Mouse (Mus musculus): ENCODE data around the gene Slco6d1. TPM values are rescaled to one million over a fixed set of nuclear protein-coding genes. Genes with fewer than 3 reads are reported as not detected.
"Not testable (repeated sequence)": the region's sequence is repeated elsewhere in the genome, so short reads cannot be mapped to it uniquely, and the experiment has no call there.

Slco6d1 gene
- not detected in 2 replicates for polyA plus RNA-seq (2015; fragmentation: Nextera tagmentation; extraction: Ambion mirVana)

DNA sequence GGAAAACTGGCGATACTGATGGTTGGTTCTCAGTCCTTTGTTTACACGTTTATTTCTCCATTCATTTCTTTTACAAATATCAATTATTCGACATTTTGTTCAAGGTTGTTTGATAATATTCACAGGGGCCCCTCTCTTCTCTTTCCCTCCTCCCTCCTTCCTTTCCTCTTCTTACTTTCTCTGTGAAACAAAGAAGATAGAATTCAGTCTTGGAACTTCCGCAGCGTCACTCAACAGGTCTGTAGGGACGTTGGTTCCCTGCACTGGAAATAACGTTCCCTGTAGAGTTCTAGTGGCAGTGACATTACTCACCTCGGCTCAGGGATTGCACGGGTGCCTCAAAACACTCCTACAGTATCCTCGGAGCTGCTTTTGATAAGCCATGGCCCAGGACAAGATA is at the start of gene Slco6d1:
Gene Slco6d1, plus strand, starts transcription at position 301 of the 400 bp plus-strand sequence.
- no peaks in the 10 kb centered on the region for H3K36me3 ChIP-seq
- ATAC-seq (ENCODE audit: insufficient number of reproducible peaks, low FRiP score, low TSS enrichment, low read depth) = no peak
- no peak within 1 kb of the TSS for H3K27ac ChIP-seq
- H3K27me3 ChIP-seq = no peaks in the 10 kb centered on the region
- no peaks in the 10 kb centered on the region for H3K9me3 ChIP-seq
- no peak within 1 kb of the TSS for H3K9ac ChIP-seq
- no peaks in the 10 kb centered on the region for H3K4me1 ChIP-seq
- 89% methylated on average over 10 of the region's 10 CpGs for WGBS
- H3K4me3 ChIP-seq = no peak within 1 kb of the TSS
- no peak within 1 kb of the TSS for H3K4me2 ChIP-seq

DNA sequence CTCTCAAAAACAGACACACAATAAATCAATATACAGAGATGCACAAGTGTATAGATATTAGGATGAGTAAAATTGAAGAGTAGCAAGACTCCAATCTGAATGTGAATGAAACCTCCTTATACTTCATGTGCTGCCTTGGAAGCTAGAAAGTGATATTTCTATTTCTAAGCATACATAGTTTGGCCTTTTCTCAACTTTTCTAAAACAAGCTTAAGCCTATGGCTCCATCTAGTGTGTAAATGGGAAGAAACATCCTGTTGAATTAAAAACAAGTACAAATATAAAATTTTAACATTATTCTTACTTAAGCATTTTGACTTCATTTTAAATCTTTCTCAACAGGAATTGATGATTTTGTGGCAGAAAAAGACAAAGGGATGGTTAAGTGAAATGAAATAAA is 28.9 kb upstream of the Slco6d1 start:
- Histone ChIP-seq H3K4me1 (no peaks in the 10 kb centered on the region), H3K4me2 (no peak overlapping the region), H3K4me3 (no peak overlapping the region), H3K27ac (no peak overlapping the region), H3K36me3 (no peaks in the 10 kb centered on the region), H3K9me3 (no peaks in the 10 kb centered on the region), H3K9ac (no peak overlapping the region), H3K27me3 (no peaks in the 10 kb centered on the region)
- no peak for ATAC-seq (ENCODE audit: insufficient number of reproducible peaks, low FRiP score, low TSS enrichment, low read depth)

DNA sequence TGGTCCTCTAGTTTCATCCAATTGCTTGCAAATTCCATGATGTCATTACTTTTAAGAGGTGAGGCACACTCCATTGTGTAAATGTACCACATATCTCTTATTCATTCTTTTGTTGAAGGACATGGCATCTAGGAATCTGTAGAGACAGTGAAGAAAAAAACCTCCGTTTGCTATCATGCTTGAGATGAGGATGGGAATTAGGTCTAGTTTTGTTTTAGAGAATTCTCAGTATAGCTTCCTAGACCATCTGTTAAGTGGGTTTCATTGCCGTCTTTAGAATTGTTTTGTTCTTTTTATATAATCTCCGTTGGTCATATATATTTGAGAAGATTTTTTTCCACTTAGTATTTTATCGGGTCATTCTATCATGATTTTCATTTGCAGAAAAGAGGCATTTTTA is 27.0 kb downstream of the Slco6d1 start:
- ATAC-seq (ENCODE audit: insufficient number of reproducible peaks, low FRiP score, low TSS enrichment, low read depth) = no peak
- 80% methylated on average over 4 of the region's 4 CpGs for WGBS
- no peaks in the 10 kb centered on the region for H3K36me3 ChIP-seq
- H3K4me3 ChIP-seq = no peak overlapping the region
- H3K4me2 ChIP-seq = no peak overlapping the region
- H3K4me1 ChIP-seq = no peaks in the 10 kb centered on the region
- H3K27ac ChIP-seq = no peak overlapping the region
- no peaks in the 10 kb centered on the region for H3K9me3 ChIP-seq
- H3K27me3 ChIP-seq = no peaks in the 10 kb centered on the region
- no peak overlapping the region for H3K9ac ChIP-seq

DNA sequence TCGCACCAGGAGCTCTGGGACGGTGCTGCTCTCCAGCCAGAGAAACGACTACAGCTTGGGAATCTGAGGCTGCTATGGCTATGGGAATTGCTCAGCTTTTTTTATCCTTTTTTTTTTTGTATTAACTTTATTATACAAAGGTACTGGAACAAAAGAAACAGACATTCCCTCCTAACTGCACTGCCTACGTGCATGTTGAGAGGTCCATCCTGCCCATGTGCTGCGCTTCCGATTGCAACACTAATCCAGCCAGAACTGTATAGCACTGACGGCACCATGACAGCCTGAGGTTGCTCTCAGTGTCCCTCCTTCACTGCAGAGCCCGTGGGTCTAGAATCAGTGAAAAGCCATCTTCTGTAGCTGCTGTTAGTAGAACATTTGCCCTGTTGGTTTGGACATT is 38.3 kb downstream of the Slco6d1 start:
- not testable (repeated sequence) for H3K36me3 ChIP-seq; H3K4me3 ChIP-seq; H3K9ac ChIP-seq; H3K27me3 ChIP-seq; H3K4me2 ChIP-seq; H3K9me3 ChIP-seq; ATAC-seq (ENCODE audit: insufficient number of reproducible peaks, low FRiP score, low TSS enrichment, low read depth); H3K27ac ChIP-seq; H3K4me1 ChIP-seq
- 88% methylated on average over 8 of the region's 8 CpGs for WGBS

DNA sequence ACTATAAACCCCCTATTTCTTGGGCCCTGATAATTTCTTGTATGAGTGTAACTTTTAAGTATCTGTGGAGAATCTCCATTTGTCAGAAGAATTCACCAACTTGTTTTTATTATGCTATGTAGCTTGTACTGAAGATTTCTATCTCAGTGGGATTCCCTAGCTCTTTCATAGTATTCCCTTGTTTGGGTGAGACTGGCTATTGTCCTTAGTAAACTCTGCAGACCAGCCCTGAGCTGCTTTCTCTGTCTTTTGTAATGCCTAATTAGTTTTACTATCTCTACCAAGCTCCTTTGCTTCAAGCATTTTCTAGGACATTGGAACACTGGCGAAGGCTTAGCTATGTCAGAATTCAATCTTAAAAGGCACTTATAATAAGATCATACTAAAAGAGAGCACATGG is 55.5 kb downstream of the Slco6d1 start:
- not testable (repeated sequence) for H3K4me1 ChIP-seq; H3K27ac ChIP-seq; ATAC-seq (ENCODE audit: insufficient number of reproducible peaks, low FRiP score, low TSS enrichment, low read depth); H3K4me3 ChIP-seq; H3K27me3 ChIP-seq; H3K9ac ChIP-seq; H3K36me3 ChIP-seq; H3K4me2 ChIP-seq; H3K9me3 ChIP-seq
- WGBS = 87% methylated on average over 1 of the region's 1 CpGs

DNA sequence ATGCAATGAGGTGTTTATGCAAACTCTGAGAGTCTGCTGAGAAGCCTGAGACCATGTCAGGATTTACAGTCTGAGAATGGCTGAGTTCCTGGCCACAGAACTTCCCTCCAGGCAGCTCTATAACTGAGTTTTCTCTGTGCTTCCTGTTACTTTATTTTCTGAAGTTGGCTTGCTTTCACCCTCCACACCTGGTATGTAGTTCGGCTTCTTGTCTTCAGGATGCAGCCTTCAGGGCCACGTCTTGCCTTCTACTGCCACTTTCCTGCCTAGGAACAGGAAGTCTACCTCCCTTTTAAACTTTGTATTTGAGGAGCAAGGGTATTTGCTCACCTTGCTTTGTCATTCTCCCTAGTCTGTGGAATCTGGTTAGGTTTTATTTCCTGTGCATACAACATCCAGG is 58.3 kb downstream of the Slco6d1 start:
- ATAC-seq (ENCODE audit: insufficient number of reproducible peaks, low FRiP score, low TSS enrichment, low read depth) = no peak
- Histone ChIP-seq H3K4me3 (no peak overlapping the region), H3K4me1 (no peaks in the 10 kb centered on the region), H3K4me2 (no peak overlapping the region), H3K9ac (no peak overlapping the region), H3K36me3 (no peaks in the 10 kb centered on the region), H3K27ac (no peak overlapping the region), H3K9me3 (no peaks in the 10 kb centered on the region), H3K27me3 (no peaks in the 10 kb centered on the region)
- 69% methylated on average over 2 of the region's 2 CpGs for WGBS

DNA sequence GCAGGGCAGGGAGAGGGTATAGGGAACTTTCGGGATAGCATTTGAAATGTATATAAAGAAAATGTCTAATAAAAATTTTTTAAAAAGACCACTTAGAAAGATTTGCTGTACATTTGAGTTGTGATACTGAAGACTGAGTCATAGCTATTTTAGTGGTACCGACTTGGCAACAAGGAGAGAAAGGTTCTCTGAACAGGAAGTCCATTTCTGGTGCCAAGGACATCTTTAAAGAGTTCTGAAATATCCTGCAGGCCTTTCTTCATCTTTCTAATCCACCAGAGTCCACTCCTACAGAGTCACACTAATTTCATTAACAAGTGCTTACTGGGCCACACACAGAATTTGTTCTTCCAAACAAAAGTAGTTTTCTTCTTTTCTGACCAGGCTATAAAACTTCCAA is 85.1 kb downstream of the Slco6d1 start:
- H3K27me3 ChIP-seq = no peaks in the 10 kb centered on the region
- no peaks in the 10 kb centered on the region for H3K36me3 ChIP-seq
- no peak overlapping the region for H3K27ac ChIP-seq
- H3K4me3 ChIP-seq = no peak overlapping the region
- H3K4me2 ChIP-seq = no peak overlapping the region
- H3K9ac ChIP-seq = no peak overlapping the region
- no peaks in the 10 kb centered on the region for H3K9me3 ChIP-seq
- H3K4me1 ChIP-seq = no peaks in the 10 kb centered on the region
- ATAC-seq (ENCODE audit: insufficient number of reproducible peaks, low FRiP score, low TSS enrichment, low read depth) = no peak
- WGBS = 82% methylated on average over 2 of the region's 2 CpGs

DNA sequence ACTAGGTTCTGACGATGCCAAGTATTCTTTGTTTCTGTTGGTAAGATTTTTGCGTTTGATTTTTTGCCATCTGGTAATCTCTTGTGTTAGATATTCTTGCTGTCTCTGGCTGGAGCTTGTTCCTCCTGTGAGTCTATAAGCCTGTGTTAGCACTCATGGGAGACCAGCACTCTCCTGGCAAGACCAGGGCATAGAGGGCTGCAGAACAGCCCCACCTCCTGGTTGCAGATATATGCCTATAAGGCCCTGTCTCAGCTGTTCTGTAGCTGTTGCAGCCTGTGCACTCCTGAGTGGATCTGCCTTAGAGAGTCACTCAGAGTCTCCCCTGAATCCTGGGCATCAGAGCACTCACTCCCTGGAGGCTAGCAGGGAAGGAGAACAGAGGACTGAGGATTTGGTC is 102.1 kb downstream of the Slco6d1 start:
- H3K4me1 ChIP-seq = no peaks in the 10 kb centered on the region
- H3K27me3 ChIP-seq = no peaks in the 10 kb centered on the region
- no peak overlapping the region for H3K9ac ChIP-seq
- no peaks in the 10 kb centered on the region for H3K36me3 ChIP-seq
- no peak overlapping the region for H3K27ac ChIP-seq
- ATAC-seq (ENCODE audit: insufficient number of reproducible peaks, low FRiP score, low TSS enrichment, low read depth) = no peak
- H3K4me3 ChIP-seq = no peak overlapping the region
- no peak overlapping the region for H3K4me2 ChIP-seq
- no peaks in the 10 kb centered on the region for H3K9me3 ChIP-seq
- 82% methylated on average over 2 of the region's 2 CpGs for WGBS

DNA sequence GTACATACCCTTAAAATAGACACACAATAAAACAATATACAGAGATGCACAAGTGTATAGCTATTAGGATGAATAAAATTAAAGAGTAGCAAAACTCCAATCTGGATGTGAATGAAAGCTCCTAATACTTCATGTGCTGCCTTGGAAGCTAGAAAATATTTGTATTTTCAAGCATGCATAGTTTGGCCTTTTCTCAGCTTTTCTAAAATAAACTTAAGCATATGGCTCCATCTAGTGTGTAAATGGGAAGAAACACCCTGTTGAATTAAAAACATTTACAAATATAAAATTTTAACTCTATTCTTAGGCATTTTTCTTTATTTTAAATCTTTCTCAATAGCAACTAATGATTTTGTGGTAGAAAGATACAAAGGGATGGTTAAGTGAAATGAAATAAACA is 102.6 kb downstream of the Slco6d1 start:
- H3K27me3 ChIP-seq = no peaks in the 10 kb centered on the region
- no peaks in the 10 kb centered on the region for H3K36me3 ChIP-seq
- no peak overlapping the region for H3K27ac ChIP-seq
- no peak overlapping the region for H3K9ac ChIP-seq
- no peak for ATAC-seq (ENCODE audit: insufficient number of reproducible peaks, low FRiP score, low TSS enrichment, low read depth)
- H3K4me3 ChIP-seq = no peak overlapping the region
- H3K4me1 ChIP-seq = no peaks in the 10 kb centered on the region
- H3K4me2 ChIP-seq = no peak overlapping the region
- no peaks in the 10 kb centered on the region for H3K9me3 ChIP-seq

DNA sequence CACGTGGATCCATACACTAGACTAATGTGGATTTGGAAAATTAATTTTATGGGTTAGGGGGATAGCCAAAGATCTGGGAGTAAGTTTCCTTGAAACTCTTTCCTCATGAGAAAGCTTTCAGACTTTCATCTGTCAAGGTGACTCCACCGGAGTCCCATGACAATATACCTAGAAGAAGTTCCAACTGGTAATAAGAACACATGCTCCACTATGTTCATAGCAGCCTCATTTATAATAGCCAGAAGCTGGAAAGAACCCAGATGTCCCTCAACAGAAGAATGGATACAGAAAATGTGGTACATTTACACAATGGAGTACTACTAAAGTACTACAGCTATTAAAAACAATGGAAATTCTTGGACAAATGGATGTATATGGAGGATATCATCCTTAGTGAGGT is 107.4 kb downstream of the Slco6d1 start:
- 67% methylated on average over 2 of the region's 2 CpGs for WGBS
- H3K27ac ChIP-seq; H3K4me3 ChIP-seq; H3K9me3 ChIP-seq; H3K4me2 ChIP-seq; ATAC-seq (ENCODE audit: insufficient number of reproducible peaks, low FRiP score, low TSS enrichment, low read depth); H3K27me3 ChIP-seq; H3K9ac ChIP-seq; H3K4me1 ChIP-seq; H3K36me3 ChIP-seq: not testable (repeated sequence)

DNA sequence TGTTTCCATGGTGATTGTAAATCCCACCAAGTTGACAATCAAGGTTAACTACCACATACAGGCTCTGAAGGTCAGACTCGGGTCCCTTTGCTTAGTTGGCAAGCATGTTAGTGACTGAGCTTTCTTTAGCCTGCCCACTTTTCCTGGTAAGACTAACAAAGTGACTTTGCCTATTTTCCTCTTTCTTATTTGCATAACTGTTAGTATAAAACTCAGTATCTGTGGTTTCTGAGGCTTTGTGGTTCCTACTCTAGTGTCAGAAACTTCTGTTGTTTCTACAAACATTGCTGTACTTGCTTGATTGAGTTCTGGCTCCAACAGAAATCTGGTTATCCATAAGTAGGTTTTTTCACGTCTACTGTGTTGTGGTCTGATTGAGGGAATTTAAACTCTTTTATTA is 124.4 kb downstream of the Slco6d1 start:
- no peaks in the 10 kb centered on the region for H3K9me3 ChIP-seq
- no peaks in the 10 kb centered on the region for H3K27me3 ChIP-seq
- 76% methylated on average over 2 of the region's 2 CpGs for WGBS
- H3K27ac ChIP-seq = no peak overlapping the region
- H3K4me2 ChIP-seq = no peak overlapping the region
- no peaks in the 10 kb centered on the region for H3K4me1 ChIP-seq
- no peak overlapping the region for H3K4me3 ChIP-seq
- no peak overlapping the region for H3K9ac ChIP-seq
- ATAC-seq (ENCODE audit: insufficient number of reproducible peaks, low FRiP score, low TSS enrichment, low read depth) = no peak
- H3K36me3 ChIP-seq = no peaks in the 10 kb centered on the region

DNA sequence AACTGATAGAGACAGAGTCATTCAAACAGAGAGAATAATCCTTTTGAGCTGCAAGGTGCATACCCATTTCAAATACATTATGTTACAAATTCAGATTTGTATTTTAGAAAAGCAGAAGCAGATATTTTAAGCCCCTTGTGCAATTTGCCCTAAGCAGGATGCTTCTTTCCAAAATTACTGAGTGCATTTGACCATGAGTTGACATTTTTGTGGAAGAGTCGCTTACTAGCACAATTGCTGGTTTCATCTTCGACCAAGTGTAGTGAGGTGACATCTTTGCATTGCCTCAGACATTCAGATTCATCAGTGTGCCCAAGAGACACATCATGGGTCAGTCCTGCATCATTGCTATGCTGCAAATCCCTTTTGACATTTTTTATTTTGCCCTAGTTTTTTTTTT is 133.5 kb downstream of the Slco6d1 start:
- Histone ChIP-seq H3K9ac (no peak overlapping the region), H3K36me3 (no peaks in the 10 kb centered on the region), H3K4me1 (no peaks in the 10 kb centered on the region), H3K4me3 (no peak overlapping the region), H3K4me2 (no peak overlapping the region), H3K27me3 (no peaks in the 10 kb centered on the region), H3K9me3 (no peaks in the 10 kb centered on the region), H3K27ac (no peak overlapping the region)
- WGBS = 75% methylated on average over 2 of the region's 2 CpGs
- ATAC-seq (ENCODE audit: insufficient number of reproducible peaks, low FRiP score, low TSS enrichment, low read depth) = no peak

DNA sequence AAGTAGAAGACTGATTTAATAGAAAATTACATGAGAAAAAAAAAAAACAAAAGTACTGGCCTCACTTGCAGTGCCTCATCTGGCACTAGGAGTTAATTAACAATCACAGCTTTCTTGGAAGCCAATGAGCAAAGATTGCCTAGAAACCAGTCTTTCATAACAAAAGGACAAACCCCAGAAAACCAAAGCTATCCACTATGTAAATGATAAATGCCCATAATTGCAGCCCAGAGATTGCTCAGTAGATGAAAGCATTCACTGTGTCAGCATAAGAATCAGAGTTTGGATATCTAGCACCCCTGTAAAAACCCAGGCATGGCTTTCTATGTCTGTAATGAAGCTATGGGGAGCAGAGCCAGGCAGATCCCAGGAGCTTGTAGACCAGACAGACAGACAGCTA is 144.8 kb downstream of the Slco6d1 start:
- Histone ChIP-seq H3K27me3 (no peaks in the 10 kb centered on the region), H3K4me3 (no peak overlapping the region), H3K9ac (no peak overlapping the region), H3K4me1 (no peaks in the 10 kb centered on the region), H3K9me3 (no peaks in the 10 kb centered on the region), H3K36me3 (no peaks in the 10 kb centered on the region), H3K4me2 (no peak overlapping the region), H3K27ac (no peak overlapping the region)
- no peak for ATAC-seq (ENCODE audit: insufficient number of reproducible peaks, low FRiP score, low TSS enrichment, low read depth)
